Mouse (Mus musculus): ENCODE measurements around the gene Cenpp. TPM values are rescaled to one million over a fixed set of nuclear protein-coding genes. Genes with fewer than 3 reads are reported as not detected.

Gene Cenpp
- total RNA-seq (2021) (1 to 10 TPM; 1.8 to 2.4 TPM), polyA plus RNA-seq (2012; rRNA removed) (0.57 and 1.1 TPM in 2 replicates)
- long read RNA-seq, partial matches to known transcripts, result 0 of 6 reads
- long read RNA-seq, other reads (novel, unspliced or antisense), result 3 of 6 reads

DNA sequence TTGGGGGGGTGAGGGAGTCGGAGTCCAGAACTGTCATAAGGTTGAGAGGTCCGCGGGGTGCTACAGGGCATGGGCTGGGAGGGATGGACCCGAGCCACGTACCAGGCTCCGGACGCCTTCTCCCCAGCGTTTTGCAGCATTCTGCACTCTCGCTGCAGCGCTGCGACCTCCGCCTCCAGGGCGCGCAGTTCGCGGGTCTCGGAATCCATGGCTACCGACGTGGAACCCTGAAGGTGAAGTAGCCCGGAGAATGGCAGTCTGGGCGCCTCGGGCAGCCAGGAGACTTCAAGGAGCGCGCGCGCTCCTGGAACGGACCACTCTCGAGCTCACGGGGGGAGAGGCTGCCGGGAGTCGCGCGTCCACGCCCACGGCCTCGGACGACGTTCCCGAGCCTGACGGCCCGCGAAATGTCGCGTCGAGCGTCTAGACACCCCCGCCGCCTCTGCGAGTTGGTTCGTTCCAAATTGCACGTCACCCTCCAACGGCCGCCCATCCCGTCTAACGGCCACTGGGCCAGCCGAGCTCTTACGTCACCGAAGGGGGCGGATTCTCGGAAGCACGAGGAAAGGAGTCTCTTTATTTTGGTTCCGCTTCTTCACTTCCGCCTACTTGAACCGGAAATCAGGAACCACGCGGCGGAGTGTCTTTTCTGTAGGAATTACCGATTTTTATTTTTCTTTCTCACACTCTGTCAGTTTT is at the start of gene Cenpp, which contains the start of gene Nol8:
Gene Cenpp, minus strand, starts transcription at position 305 of the 699 bp plus-strand sequence.
Gene Nol8, plus strand, starts transcription at position 598 of the 699 bp plus-strand sequence.
- Histone ChIP-seq H3K79me2 (replicated peaks; ENCODE audit: control insufficient read depth, insufficient read depth, low read length) (no peaks in the 10 kb centered on the region), H3K4me1 (ENCODE audit: control insufficient read depth, insufficient read depth, low read length) (peaks cover 2% of the 10 kb centered on the region; the same call in 1 of the 2 replicates), H3K27me3 (ENCODE audit: control insufficient read depth, insufficient read depth, low read length) (no peaks in the 10 kb centered on the region), H3K4me3 (peak within 1 kb of the TSS; percentile 76), H3K9ac (ENCODE audit: low read depth, low read length) (peak within 1 kb of the TSS; percentile 85), H3K27ac (peak within 1 kb of the TSS; percentile 83), H3K36me3 (ENCODE audit: control insufficient read depth, insufficient read depth, low read length) (no peaks in the 10 kb centered on the region; the same call in 1 of the 2 replicates)
- DNase-seq, result peak; percentile 98 to 99
- intact Hi-C loops (cut with DNase I), result loop anchor here (5.0 kb wide), 1 partner anchor 435 kb away; the partner anchor contains the start of gene Card19
- TF ChIP-seq POLR2A (IDR thresholded peaks at IDR 0.05; ENCODE audit: insufficient read depth, low read depth, low read length), result no peak
- peak; percentile 48; the same call in 1 of the 2 replicates for TF ChIP-seq EP300 (IDR thresholded peaks at IDR 0.05; ENCODE audit: insufficient read depth, low read depth, low read length)
- under 1% methylated on average over 68 of the region's 68 CpGs for WGBS

DNA sequence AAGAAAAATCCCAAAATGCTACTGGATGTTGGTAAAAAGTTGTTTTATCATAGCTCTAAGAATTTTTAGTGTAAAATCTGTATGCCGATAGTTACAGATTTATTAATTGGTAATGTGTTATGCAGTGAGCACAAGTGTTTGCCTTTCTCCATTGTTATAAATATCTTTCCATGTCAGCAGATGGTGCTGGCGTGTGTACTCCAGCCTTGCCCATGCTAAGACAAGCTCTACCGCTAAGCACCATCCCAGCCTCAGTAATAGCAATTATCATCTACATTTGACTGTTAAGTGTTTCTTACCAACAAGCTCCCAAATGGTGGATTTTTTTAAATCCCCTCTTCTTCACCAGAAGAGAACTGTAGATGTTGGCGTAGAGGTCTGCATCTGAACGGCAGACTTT is 38.5 kb upstream of the Cenpp start:
- Histone ChIP-seq H3K27me3 (ENCODE audit: control insufficient read depth, insufficient read depth, low read length) (no peaks in the 10 kb centered on the region), H3K79me2 (replicated peaks; ENCODE audit: control insufficient read depth, insufficient read depth, low read length) (peaks cover 1% of the 10 kb centered on the region; the same call in 1 of the 2 replicates), H3K4me3 (no peak overlapping the region), H3K9ac (ENCODE audit: low read depth, low read length) (no peak overlapping the region), H3K27ac (no peak overlapping the region), H3K4me1 (ENCODE audit: control insufficient read depth, insufficient read depth, low read length) (no peaks in the 10 kb centered on the region), H3K36me3 (ENCODE audit: control insufficient read depth, insufficient read depth, low read length) (no peaks in the 10 kb centered on the region)
- DNase-seq, result no peak
- intact Hi-C loops (cut with DNase I), result no loop called here
- TF ChIP-seq CTCF (IDR thresholded peaks at IDR 0.05), result no peak
- WGBS, result 94% methylated on average over 5 of the region's 5 CpGs

DNA sequence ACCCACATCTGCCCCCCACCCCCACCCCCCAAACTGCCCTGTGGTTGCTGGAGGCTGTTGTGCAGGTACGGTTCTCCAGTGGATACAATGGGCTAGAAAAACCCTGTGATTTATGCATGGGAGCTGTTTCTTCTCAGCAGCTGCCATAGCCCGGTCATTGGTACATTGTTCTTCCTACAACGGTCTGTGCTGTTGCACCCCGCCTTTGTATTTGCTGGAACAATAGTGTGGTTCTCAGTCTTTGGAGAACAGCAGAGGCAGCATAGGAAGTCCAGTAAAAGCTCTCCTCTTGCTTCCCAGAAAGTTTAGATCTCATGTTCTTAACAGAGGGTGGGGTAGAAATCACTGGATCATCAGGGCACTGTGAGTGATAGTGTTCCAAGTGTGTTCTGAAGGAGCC is 31.7 kb upstream of the Cenpp start:
- Histone ChIP-seq H3K4me1 (ENCODE audit: control insufficient read depth, insufficient read depth, low read length) (peaks cover 7% of the 10 kb centered on the region), H3K27me3 (ENCODE audit: control insufficient read depth, insufficient read depth, low read length) (no peaks in the 10 kb centered on the region), H3K27ac (no peak overlapping the region), H3K4me3 (no peak overlapping the region), H3K9ac (ENCODE audit: low read depth, low read length) (no peak overlapping the region), H3K36me3 (ENCODE audit: control insufficient read depth, insufficient read depth, low read length) (peaks cover 2% of the 10 kb centered on the region), H3K79me2 (replicated peaks; ENCODE audit: control insufficient read depth, insufficient read depth, low read length) (peaks cover 3% of the 10 kb centered on the region; the same call in 1 of the 2 replicates)
- no peak for DNase-seq
- intact Hi-C loops (cut with DNase I), result no loop called here
- TF ChIP-seq POLR2A (IDR thresholded peaks at IDR 0.05; ENCODE audit: insufficient read depth, low read depth, low read length) (no peak), EP300 (IDR thresholded peaks at IDR 0.05; ENCODE audit: insufficient read depth, low read depth, low read length) (no peak), CTCF (IDR thresholded peaks at IDR 0.05) (no peak)
- WGBS, result 68% methylated on average over 4 of the region's 4 CpGs

DNA sequence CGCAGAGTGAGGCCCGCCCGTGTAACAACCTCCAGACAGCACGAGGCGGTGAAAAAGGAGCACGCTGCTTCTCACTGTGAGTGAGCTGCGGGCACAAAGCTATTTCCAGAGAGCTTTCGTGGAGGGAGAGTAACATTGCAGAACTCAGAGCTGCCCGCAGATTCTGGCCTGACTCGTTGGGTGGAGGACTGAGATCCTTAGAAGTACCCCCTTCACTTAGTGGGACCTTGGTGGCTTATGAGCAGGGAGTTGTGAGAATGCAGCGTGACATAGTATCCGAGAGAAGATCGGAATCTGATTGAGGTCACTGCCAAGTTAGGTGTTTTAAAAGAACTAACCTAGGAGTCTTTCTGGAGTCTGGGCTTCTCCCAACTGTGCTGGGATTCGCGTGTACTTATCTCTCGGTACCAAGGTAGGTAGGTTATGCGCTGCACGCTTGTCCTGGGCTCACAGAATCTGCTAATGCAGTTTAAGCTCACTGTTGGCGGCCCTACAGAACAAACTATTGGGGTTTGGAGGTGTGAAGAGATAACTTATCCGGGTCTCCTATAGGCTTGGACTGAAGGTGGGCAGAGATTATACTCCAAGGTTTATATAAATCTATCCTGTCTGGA is 29.8 kb upstream of the Cenpp start:
- Histone ChIP-seq H3K79me2 (replicated peaks; ENCODE audit: control insufficient read depth, insufficient read depth, low read length) (peaks cover 3% of the 10 kb centered on the region; the same call in 1 of the 2 replicates), H3K9ac (ENCODE audit: low read depth, low read length) (peak overlapping the region; percentile 89), H3K27me3 (ENCODE audit: control insufficient read depth, insufficient read depth, low read length) (no peaks in the 10 kb centered on the region), H3K27ac (peak overlapping the region; percentile 80), H3K4me1 (ENCODE audit: control insufficient read depth, insufficient read depth, low read length) (peaks cover 7% of the 10 kb centered on the region), H3K36me3 (ENCODE audit: control insufficient read depth, insufficient read depth, low read length) (peaks cover 2% of the 10 kb centered on the region), H3K4me3 (peak overlapping the region; percentile 88)
- intact Hi-C loops (cut with DNase I), result no loop called here
- TF ChIP-seq EP300 (IDR thresholded peaks at IDR 0.05; ENCODE audit: insufficient read depth, low read depth, low read length) (no peak), CTCF (IDR thresholded peaks at IDR 0.05) (no peak), POLR2A (IDR thresholded peaks at IDR 0.05; ENCODE audit: insufficient read depth, low read depth, low read length) (no peak)
- WGBS, result under 1% methylated on average over 20 of the region's 20 CpGs
- DNase-seq, result peak in 1 of 2 experiments; percentile 21

DNA sequence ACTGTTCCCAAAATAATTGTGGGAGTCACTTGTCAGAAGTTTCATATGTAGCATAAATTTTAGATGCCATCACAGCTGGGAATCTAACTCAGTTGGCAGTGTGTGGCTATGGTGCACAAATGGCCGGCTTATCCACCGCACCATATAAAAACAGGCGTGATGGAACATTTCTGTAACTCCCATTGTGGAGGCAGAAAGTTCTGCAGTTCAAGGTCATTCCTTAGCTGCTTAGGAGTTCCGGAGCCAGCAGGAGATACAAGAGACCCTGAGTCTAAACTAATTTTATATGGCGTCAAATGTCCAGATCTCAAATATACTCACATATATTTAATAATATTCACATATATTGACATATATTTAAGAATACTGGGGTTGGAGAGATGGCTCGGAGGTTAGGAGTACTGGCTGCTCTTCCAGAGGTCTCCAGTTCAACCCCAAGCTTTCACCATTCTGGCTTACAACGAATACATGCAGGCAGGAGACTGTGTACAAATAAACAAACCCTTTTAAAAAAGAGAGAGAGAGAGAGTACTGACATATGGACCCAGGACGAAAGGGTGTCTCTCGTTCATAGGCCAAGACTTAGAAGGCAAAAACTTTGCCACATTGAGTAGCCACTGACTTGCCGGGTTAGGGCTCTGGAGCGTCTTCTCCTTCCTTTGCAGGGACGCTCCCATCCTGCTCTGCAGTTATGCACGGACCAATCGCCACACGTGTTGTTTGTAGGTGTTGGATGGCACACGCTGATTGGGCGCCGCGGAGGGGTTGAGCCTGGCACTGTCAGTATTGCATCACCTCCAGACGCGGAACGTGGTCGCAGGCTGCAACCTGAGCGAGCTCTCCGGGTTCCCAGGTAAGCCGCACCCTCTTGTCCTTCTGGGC is 29.0 kb upstream of the Cenpp start, which contains the start of gene Iars:
Gene Iars, plus strand, starts transcription at position 750 of the 882 bp plus-strand sequence.
- no peaks in the 10 kb centered on the region for H3K27me3 ChIP-seq (ENCODE audit: control insufficient read depth, insufficient read depth, low read length)
- peak; percentile 98 to 99 for DNase-seq
- TF ChIP-seq POLR2A (IDR thresholded peaks at IDR 0.05; ENCODE audit: insufficient read depth, low read depth, low read length) (peak; percentile 98), CTCF (IDR thresholded peaks at IDR 0.05) (no peak), EP300 (IDR thresholded peaks at IDR 0.05; ENCODE audit: insufficient read depth, low read depth, low read length) (peak; percentile 75; the same call in 1 of the 2 replicates)
- peak within 1 kb of the TSS; percentile 89 for H3K9ac ChIP-seq (ENCODE audit: low read depth, low read length)
- H3K4me1 ChIP-seq (ENCODE audit: control insufficient read depth, insufficient read depth, low read length), result peaks cover 7% of the 10 kb centered on the region
- intact Hi-C loops (cut with DNase I), result no loop called here
- H3K36me3 ChIP-seq (ENCODE audit: control insufficient read depth, insufficient read depth, low read length), result peaks cover 2% of the 10 kb centered on the region
- peaks cover 3% of the 10 kb centered on the region; the same call in 1 of the 2 replicates for H3K79me2 ChIP-seq (replicated peaks; ENCODE audit: control insufficient read depth, insufficient read depth, low read length)
- H3K27ac ChIP-seq, result peak within 1 kb of the TSS; percentile 80
- peak within 1 kb of the TSS; percentile 88 for H3K4me3 ChIP-seq
- WGBS, result 2% methylated on average over 26 of the region's 26 CpGs

All from heart, adult 2 months (tissue).